Mouse (Mus musculus): ENCODE results near the gene Slc16a14. TPM values are rescaled to one million over a fixed set of nuclear protein-coding genes. Genes with fewer than 3 reads are reported as not detected.
"Not testable (repeated sequence)": the region's sequence is repeated elsewhere in the genome, so short reads cannot be mapped to it uniquely, and the experiment has no call there.

Gene Slc16a14
- polyA plus RNA-seq (2015; fragmentation: Nextera tagmentation; extraction: Ambion mirVana): 0.19 and 0.35 TPM in 2 replicates

DNA sequence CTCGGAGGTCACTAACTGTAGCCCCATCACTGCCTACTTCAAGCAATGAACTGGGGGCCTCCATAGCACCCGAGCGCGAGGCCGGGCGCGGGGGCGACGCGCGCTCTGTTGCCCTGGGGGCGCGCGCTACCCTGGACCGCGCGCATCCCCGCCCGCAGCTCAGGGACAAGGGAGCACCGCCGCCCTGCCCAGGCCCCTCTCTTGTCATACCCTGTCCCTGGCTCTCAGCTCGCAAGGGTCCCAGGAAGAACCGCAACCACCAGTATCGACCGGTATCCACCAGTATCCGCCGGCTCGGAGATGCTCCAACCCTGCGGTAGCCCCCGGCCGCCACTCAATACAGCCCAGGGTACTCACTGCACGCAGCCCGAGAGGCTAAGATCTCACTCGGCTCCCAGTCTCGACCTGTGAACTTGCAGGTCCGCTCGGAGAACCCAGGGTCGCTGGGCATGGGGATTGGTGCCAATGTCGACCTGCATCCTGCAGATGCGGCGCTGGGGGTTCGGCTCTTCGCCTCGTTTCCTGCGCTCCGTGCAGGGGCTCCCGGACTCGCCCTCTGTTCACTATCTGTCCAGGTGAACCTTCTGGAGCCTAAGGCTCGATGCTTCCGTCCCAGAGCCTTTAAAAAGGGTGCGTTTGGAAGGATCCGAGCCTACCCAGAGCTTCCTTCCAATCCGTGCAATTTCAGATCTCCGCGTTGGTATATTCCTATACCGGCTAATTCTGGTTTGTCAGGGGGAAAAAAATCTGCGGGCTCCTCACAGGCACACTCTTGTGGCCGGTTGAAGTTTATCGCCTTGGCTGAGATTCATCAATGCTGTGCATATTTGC is at the start of gene Slc16a14:
Gene Slc16a14, minus strand, starts transcription at position 632 of the 831 bp plus-strand sequence.
- H3K4me1 ChIP-seq (ENCODE audit: insufficient read depth, low read length): no peaks in the 10 kb centered on the region
- H3K27ac ChIP-seq (ENCODE audit: low read length): no peak within 1 kb of the TSS
- H3K4me2 ChIP-seq (replicated peaks; ENCODE audit: low read depth, low read length): peak within 1 kb of the TSS; percentile 96
- H3K27me3 ChIP-seq (ENCODE audit: insufficient read depth, low read length): peaks cover 22% of the 10 kb centered on the region
- peak; percentile 85 for ATAC-seq (ENCODE audit: low FRiP score, low TSS enrichment)
- H3K9ac ChIP-seq (replicated peaks; ENCODE audit: low read length): peak within 1 kb of the TSS; percentile 60
- H3K36me3 ChIP-seq (ENCODE audit: insufficient read depth, low read length): no peaks in the 10 kb centered on the region
- H3K9me3 ChIP-seq (ENCODE audit: low read length): no peaks in the 10 kb centered on the region
- peak within 1 kb of the TSS; percentile 61 for H3K4me3 ChIP-seq (ENCODE audit: low read length)
- WGBS: under 1% methylated on average over 56 of the region's 59 CpGs

DNA sequence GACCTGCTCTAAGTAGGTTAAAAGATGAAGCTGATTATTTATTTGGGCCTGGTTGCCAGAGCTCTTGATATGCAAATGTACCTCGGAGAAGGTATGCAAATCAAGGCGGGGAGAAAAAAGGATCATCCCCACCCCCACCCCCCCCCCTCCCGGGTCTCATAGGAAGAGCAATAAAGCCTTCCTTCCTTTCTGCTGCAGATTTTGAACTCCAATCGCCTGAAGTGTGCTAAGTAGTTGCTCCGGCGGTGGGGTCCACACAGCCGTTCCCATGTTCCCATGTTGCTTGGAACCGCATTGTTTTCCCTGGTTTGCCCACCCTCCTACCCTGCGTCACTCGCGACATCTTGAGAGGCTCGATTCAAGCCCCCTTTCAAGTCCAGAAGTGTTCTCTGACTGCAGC is 26.8 kb upstream of the Slc16a14 start:
- H3K27me3 ChIP-seq (ENCODE audit: insufficient read depth, low read length); ATAC-seq (ENCODE audit: low FRiP score, low TSS enrichment); H3K9me3 ChIP-seq (ENCODE audit: low read length); H3K4me3 ChIP-seq (ENCODE audit: low read length); H3K36me3 ChIP-seq (ENCODE audit: insufficient read depth, low read length); H3K9ac ChIP-seq (replicated peaks; ENCODE audit: low read length); H3K27ac ChIP-seq (ENCODE audit: low read length); H3K4me1 ChIP-seq (ENCODE audit: insufficient read depth, low read length): not testable (repeated sequence)
- 2% methylated on average over 12 of the region's 12 CpGs for WGBS
- 0 out of 2 replicates have a peak overlapping the region, but pooled peaks have one; percentile 27 for H3K4me2 ChIP-seq (replicated peaks; ENCODE audit: low read depth, low read length)

DNA sequence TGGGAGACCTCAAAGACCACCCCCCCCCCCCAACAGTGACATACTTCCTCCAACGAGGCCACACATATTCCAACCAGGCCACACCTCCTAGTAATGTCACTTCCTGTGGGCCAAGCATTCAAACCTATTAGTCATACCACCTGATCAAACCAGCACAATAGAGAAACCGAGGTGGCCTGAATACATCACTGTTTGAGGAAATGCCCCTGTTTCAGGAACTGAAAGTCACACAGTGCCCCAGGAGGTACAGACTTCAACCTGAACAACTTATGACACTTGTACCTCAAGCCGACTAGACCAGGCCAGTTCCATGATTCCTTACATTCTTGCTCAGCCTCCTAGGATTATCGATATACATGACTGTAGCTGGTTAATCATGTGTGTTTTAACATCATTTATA is 22.8 kb upstream of the Slc16a14 start:
- not testable (repeated sequence) for H3K9ac ChIP-seq (replicated peaks; ENCODE audit: low read length); H3K36me3 ChIP-seq (ENCODE audit: insufficient read depth, low read length); H3K4me3 ChIP-seq (ENCODE audit: low read length); H3K9me3 ChIP-seq (ENCODE audit: low read length); H3K27me3 ChIP-seq (ENCODE audit: insufficient read depth, low read length); H3K27ac ChIP-seq (ENCODE audit: low read length); ATAC-seq (ENCODE audit: low FRiP score, low TSS enrichment); H3K4me2 ChIP-seq (replicated peaks; ENCODE audit: low read depth, low read length); H3K4me1 ChIP-seq (ENCODE audit: insufficient read depth, low read length)
- WGBS: 85% methylated on average over 4 of the region's 4 CpGs

- ATAC-seq (ENCODE audit: low FRiP score, low TSS enrichment); H3K9me3 ChIP-seq (ENCODE audit: low read length); H3K27me3 ChIP-seq (ENCODE audit: insufficient read depth, low read length); H3K36me3 ChIP-seq (ENCODE audit: insufficient read depth, low read length); H3K4me3 ChIP-seq (ENCODE audit: low read length); H3K4me1 ChIP-seq (ENCODE audit: insufficient read depth, low read length); H3K4me2 ChIP-seq (replicated peaks; ENCODE audit: low read depth, low read length); H3K27ac ChIP-seq (ENCODE audit: low read length); H3K9ac ChIP-seq (replicated peaks; ENCODE audit: low read length): not testable (repeated sequence)
- 100% methylated on average over 2 of the region's 3 CpGs for WGBS
These were observed 21.8 kb upstream of the Slc16a14 start for GRCm38 (mm10) chr1:84956771-84957170.

DNA sequence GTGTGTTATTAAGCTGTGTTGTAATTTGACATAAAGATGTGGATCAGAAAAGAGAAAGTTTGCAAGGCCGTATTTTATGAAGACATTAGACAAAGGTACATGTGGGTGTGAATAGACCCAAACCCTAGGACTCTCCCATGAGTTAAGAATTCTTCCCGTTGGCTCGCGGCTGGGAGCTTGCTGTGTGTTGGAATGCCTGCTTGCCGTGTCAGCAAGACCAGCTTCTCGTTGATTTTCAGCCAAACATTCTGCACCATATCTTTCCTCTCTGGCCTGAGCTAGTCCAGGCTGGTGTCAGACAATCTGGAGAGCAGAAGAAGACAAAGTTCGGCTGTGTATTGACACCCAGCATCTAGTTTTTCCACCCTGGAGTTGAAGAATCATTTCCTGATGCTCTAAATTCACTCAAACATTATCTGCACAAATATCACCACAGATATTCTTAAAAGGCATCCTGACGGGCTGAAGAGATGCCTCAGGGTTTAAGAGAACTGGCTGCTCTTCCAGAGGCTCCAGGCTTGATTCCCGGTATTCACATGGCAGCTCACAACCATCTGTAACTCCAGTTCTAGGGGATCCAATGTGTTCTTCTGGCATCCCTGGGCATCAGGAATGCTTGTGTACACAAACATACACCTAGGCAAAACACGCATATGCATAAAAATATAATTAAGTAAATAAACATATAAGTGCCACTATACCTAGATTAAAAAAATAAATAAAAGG is 17.7 kb upstream of the Slc16a14 start:
- no peak for ATAC-seq (ENCODE audit: low FRiP score, low TSS enrichment)
- Histone ChIP-seq H3K9ac (replicated peaks; ENCODE audit: low read length) (no peak overlapping the region), H3K36me3 (ENCODE audit: insufficient read depth, low read length) (no peaks in the 10 kb centered on the region), H3K4me1 (ENCODE audit: insufficient read depth, low read length) (no peaks in the 10 kb centered on the region), H3K4me3 (ENCODE audit: low read length) (no peak overlapping the region), H3K9me3 (ENCODE audit: low read length) (0 out of 2 replicates have a peak, but pooled peaks cover 5% of the 10 kb centered on the region), H3K4me2 (replicated peaks; ENCODE audit: low read depth, low read length) (no peak overlapping the region), H3K27ac (ENCODE audit: low read length) (no peak overlapping the region), H3K27me3 (ENCODE audit: insufficient read depth, low read length) (no peaks in the 10 kb centered on the region)
- 70% methylated on average over 10 of the region's 10 CpGs for WGBS

DNA sequence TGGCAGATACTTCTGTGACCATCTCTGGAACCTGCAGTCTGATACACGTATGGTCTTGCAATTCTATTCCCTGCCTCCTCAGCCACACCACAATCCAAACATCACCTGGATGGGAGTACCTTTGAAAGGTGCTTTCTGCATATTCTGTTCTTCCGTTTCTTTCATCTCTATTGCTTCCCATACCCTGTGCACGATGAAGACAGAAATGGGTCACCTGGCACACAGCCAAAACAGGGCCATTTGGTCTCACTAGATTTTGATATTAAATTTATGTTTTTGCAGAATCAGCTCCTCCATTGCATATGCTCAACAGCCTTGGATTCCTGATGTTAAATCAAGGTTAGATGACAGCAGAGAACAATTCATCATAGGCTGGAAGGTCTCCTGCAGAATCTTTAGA is 16.6 kb upstream of the Slc16a14 start:
- Histone ChIP-seq H3K9me3 (ENCODE audit: low read length) (0 out of 2 replicates have a peak, but pooled peaks cover under 1% of the 10 kb centered on the region), H3K36me3 (ENCODE audit: insufficient read depth, low read length) (no peaks in the 10 kb centered on the region), H3K27ac (ENCODE audit: low read length) (no peak overlapping the region), H3K27me3 (ENCODE audit: insufficient read depth, low read length) (no peaks in the 10 kb centered on the region), H3K9ac (replicated peaks; ENCODE audit: low read length) (no peak overlapping the region), H3K4me1 (ENCODE audit: insufficient read depth, low read length) (no peaks in the 10 kb centered on the region), H3K4me3 (ENCODE audit: low read length) (no peak overlapping the region), H3K4me2 (replicated peaks; ENCODE audit: low read depth, low read length) (no peak overlapping the region)
- WGBS: 82% methylated on average over 3 of the region's 3 CpGs
- no peak for ATAC-seq (ENCODE audit: low FRiP score, low TSS enrichment)

DNA sequence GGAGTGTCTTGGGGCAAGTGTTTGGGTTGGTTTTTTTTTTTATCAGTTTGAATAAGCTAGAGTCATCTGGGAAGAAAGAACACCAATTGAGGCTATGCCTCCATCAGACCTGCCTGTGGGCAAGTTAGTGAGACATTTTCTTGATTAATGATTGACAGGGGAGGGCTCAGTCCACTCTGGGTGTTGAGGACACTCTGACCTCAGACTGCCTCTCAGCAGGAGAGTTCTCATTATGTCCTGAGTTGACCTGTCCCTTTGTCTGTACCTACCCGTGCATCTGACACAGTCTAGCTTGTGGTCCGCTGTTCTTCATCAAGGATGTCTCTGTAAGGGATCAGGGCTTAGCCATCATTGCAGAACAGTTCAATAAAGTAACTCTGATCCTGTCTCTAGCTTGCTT is 12.5 kb upstream of the Slc16a14 start:
- no peaks in the 10 kb centered on the region for H3K4me1 ChIP-seq (ENCODE audit: insufficient read depth, low read length)
- no peak overlapping the region for H3K4me3 ChIP-seq (ENCODE audit: low read length)
- no peak overlapping the region for H3K4me2 ChIP-seq (replicated peaks; ENCODE audit: low read depth, low read length)
- ATAC-seq (ENCODE audit: low FRiP score, low TSS enrichment): peak; percentile 73; the same call in 1 of the 2 replicates
- H3K27me3 ChIP-seq (ENCODE audit: insufficient read depth, low read length): no peaks in the 10 kb centered on the region
- no peaks in the 10 kb centered on the region for H3K36me3 ChIP-seq (ENCODE audit: insufficient read depth, low read length)
- 79% methylated on average over 2 of the region's 2 CpGs for WGBS
- H3K9ac ChIP-seq (replicated peaks; ENCODE audit: low read length): no peak overlapping the region
- H3K9me3 ChIP-seq (ENCODE audit: low read length): 0 out of 2 replicates have a peak, but pooled peaks cover 3% of the 10 kb centered on the region
- no peak overlapping the region for H3K27ac ChIP-seq (ENCODE audit: low read length)

DNA sequence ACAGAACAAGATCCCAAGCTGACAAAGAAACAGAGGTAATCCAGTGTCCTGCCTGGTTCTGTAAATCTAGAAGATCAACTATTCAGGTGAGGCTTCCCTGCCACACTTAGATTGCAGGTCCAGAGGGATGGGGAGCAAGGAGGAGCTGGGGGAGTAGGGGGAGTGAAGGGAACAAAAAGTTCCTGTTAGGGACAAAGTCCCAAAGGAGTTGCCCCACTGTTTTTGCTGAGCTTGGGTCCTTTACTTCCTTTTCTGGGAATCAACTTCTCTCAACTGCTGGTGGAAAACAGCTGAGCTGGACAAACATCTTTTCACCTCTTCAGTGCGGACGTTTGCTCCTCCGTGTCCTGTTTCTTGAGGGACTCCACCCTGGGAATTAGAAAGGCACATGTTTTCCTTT is 11.0 kb upstream of the Slc16a14 start:
- Histone ChIP-seq H3K9me3 (ENCODE audit: low read length) (0 out of 2 replicates have a peak, but pooled peaks cover 3% of the 10 kb centered on the region), H3K27me3 (ENCODE audit: insufficient read depth, low read length) (no peaks in the 10 kb centered on the region), H3K36me3 (ENCODE audit: insufficient read depth, low read length) (no peaks in the 10 kb centered on the region), H3K27ac (ENCODE audit: low read length) (no peak overlapping the region), H3K4me2 (replicated peaks; ENCODE audit: low read depth, low read length) (no peak overlapping the region), H3K4me1 (ENCODE audit: insufficient read depth, low read length) (no peaks in the 10 kb centered on the region), H3K9ac (replicated peaks; ENCODE audit: low read length) (no peak overlapping the region), H3K4me3 (ENCODE audit: low read length) (no peak overlapping the region)
- WGBS: 64% methylated on average over 3 of the region's 3 CpGs
- ATAC-seq (ENCODE audit: low FRiP score, low TSS enrichment): no peak

GRCm38 (mm10) chr1:84943549-84943948 is 8.6 kb upstream of the Slc16a14 start:
- ATAC-seq (ENCODE audit: low FRiP score, low TSS enrichment): no peak
- Histone ChIP-seq H3K4me3 (ENCODE audit: low read length) (no peak overlapping the region), H3K4me2 (replicated peaks; ENCODE audit: low read depth, low read length) (no peak overlapping the region), H3K36me3 (ENCODE audit: insufficient read depth, low read length) (no peaks in the 10 kb centered on the region), H3K27me3 (ENCODE audit: insufficient read depth, low read length) (no peaks in the 10 kb centered on the region), H3K9ac (replicated peaks; ENCODE audit: low read length) (no peak overlapping the region), H3K4me1 (ENCODE audit: insufficient read depth, low read length) (no peaks in the 10 kb centered on the region), H3K27ac (ENCODE audit: low read length) (no peak overlapping the region), H3K9me3 (ENCODE audit: low read length) (0 out of 2 replicates have a peak, but pooled peaks cover 3% of the 10 kb centered on the region)
- WGBS: 90% methylated on average over 4 of the region's 4 CpGs

DNA sequence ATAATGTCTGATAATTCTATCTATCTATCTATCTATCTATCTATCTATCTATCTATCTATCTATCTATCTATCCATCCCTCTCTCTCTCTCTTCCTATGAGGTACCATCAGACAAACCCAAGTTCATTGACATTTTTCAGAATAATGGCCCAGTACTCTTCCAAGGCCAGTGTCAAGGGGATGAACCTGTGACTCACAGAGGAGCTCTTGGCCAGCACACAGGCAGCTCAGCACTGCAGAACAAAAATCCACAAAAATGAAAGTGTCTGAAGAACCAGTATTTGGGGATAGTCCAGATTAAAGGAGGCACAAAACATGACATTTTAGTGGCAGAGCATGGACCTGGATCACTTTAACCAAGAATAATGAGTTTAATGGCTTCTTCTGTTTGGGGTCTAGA is 7.7 kb upstream of the Slc16a14 start:
- Histone ChIP-seq H3K4me2 (replicated peaks; ENCODE audit: low read depth, low read length) (no peak overlapping the region), H3K9me3 (ENCODE audit: low read length) (0 out of 2 replicates have a peak, but pooled peaks cover 3% of the 10 kb centered on the region), H3K27me3 (ENCODE audit: insufficient read depth, low read length) (no peaks in the 10 kb centered on the region), H3K27ac (ENCODE audit: low read length) (no peak overlapping the region), H3K36me3 (ENCODE audit: insufficient read depth, low read length) (no peaks in the 10 kb centered on the region), H3K4me3 (ENCODE audit: low read length) (no peak overlapping the region), H3K9ac (replicated peaks; ENCODE audit: low read length) (no peak overlapping the region), H3K4me1 (ENCODE audit: insufficient read depth, low read length) (no peaks in the 10 kb centered on the region)
- ATAC-seq (ENCODE audit: low FRiP score, low TSS enrichment): no peak
